Mouse (Mus musculus): Measurements from ENCODE around the gene Nms.

- TF ChIP-seq CTCF (conservative IDR thresholded peaks at IDR 0.05 in 1 of 2, IDR thresholded peaks at IDR 0.05 in 1 of 2; ENCODE audit: low read depth in 2 of 2, low read length in 2 of 2) (no peak), ETS1 (conservative IDR thresholded peaks at IDR 0.05; ENCODE audit: low read depth, low read length) (no peak), POLR2A (IDR thresholded peaks at IDR 0.05; ENCODE audit: low read depth, low read length) (no peak), HCFC1 (IDR thresholded peaks at IDR 0.05; ENCODE audit: low read depth, low read length) (peak; percentile 8; the same call in 1 of the 2 replicates)
Measured at GRCm38 (mm10) chr1:38987865-38988211, 48.9 kb downstream of the Nms start.

Measured in CH12.LX (cell line).